Mouse (Mus musculus) liver, embryonic 14.5 days (tissue): ENCODE results near the gene Cxcl14.

Experiments used
- CTCF ChIP-seq: IDR thresholded peaks from 2 replicates; pipeline ENCODE4 v1.5.1; 2016; ENCODE audit warnings: antibody characterized with exemption, low read depth, control low read depth
- EP300 ChIP-seq: IDR thresholded peaks from 2 replicates; pipeline ENCODE4 v1.6.1; 2016; ENCODE audit warnings: antibody characterized with exemption, low read depth

DNA sequence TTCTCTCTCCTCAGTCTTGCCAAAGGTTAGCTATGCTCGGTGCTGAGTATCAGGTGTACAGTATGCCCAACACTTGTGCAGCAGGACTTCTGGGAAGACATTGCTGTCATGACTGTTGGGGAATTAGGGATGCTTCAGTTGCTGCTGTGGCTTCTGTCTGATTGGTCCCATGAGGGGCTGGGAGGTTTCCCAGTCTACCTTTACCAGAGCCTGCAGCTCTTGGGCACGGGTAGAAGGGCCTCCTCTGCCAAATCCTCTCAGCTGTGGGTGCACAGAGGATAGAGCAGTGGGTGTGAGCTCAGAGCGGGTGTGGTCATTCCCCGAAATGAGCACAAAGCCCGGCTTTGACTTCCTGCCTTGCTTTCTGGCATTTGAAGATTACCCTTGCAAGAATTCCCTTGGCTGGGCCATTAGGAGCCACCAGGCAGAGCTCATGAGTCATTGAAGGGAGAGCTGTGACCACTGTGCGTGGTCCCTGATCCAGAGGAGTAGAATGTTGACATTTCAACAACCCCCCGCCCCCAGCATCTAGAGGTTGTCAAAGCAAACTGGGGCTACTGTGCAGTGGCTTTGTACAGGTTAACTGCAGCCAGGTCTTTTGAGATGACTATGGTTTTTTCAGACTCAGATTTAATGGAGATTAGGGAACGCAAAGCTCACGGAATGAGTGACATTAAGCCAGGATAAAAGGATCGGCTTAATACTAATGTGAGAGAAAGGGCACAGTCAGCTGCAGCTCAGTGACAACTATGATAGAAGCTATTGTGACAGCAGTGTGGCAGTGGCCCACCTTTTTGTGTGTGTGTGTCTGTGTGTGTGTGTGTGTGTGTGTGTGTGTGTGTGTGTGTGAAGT lies 34.5 kb upstream of the Cxcl14 start:
- TF ChIP-seq CTCF (no peak), EP300 (no peak)
